Mouse (Mus musculus) kidney, postnatal 10 days (tissue): ENCODE measurements around the gene Slc25a12.
A peak's percentile ranks its signal among the peaks of the same experiment; 100 is the strongest.

Source experiments
- DNase-seq: peaks from one replicate; pipeline ENCODE4 v3.0.0; 2021; ENCODE audit warnings: mixed read lengths

The Slc25a12 gene

GRCm38 (mm10) chr2:71349511-71349910, 18.0 kb downstream of the Slc25a12 start:
- no peak for DNase-seq

DNA sequence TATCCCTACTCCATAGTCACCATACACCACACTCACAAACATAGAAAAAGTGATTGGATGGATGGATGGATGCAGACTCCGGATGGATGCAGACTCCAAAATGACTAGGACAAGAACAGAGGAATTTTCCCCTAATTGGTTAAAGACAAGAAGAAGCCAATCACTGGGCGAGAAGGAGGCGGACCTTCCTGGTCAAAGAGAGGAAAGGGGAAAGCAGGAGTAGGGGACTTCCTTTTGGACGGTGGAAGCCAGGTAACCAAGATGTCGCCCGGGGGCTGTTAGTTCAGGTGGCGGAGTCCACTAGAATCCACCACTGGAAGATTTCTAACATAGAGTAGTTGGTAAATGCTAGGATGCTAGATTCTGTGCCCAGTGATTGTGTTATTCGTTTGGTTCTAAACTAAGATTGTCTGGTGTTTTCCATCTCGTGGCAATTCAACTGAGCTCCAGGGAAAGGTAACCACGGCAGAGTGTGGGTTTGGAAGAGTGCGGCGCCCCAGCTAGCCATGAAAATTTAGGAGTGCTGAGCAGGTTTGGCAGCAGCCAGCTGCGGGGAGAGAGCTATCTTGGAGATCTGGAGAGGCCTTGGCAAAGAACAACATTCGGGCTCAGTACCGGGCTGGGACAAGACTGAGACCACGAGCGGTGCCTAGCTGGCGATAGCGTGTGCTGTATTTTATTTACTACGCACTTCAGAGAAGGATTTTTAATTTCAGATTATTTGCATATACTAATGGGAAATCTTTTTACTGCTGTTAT, 19.6 kb downstream of the Slc25a12 start:
- no peak for DNase-seq

DNA sequence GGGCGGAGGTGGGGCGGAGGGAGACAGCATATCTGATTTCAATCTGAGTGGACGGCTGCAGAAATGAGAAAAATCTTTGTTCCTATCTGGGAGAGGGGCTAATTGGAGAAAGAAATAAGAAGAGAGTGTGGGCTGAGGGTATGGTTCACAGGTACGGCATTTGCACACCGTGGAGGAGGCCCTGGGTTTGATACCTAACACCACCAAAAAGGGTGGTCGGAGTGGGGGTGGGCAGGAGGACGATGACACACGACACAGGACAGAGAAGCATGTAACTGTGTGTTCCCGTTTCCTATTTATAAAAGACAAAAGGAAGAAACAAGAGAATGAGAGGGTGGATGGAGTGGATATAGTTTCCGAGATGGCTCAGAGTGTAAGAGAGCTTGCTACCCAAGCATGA, 20.4 kb downstream of the Slc25a12 start:
- DNase-seq, result no peak

- no peak for DNase-seq
Observed at GRCm38 (mm10) chr2:71343884-71344640, 23.5 kb downstream of the Slc25a12 start.

- no peak for DNase-seq
Observed at GRCm38 (mm10) chr2:71340126-71340525, 27.4 kb downstream of the Slc25a12 start.

DNA sequence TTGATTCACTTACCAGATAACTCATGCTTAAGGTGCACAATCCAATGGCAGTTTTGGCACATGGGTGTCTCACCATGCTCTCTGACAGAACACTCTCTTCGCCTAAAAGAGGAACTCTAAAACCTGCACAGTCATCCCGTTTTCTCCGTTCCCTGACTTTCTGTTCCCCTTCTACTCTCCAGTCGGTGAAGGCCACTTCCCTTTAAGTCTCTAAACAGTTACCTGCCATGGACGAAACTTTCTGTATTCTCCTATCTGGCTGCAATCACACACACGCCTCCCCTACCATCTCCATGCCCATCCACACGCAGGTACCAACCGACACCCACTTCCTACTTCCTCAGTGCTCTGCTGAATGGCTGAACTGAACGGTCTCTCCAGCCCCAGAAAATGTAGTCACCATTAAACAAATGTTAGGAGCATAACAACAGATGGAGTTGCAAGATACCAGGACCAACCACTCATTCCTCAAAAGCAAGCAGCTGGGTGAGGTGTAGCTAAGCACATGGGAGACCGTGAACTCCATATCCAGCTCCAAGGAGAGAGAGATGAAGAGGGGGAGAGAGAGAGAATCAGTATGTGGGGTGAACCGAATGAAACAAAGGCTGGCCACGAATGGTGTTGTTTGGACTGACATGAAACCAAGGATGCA, 29.3 kb downstream of the Slc25a12 start:
- DNase-seq, result no peak

DNA sequence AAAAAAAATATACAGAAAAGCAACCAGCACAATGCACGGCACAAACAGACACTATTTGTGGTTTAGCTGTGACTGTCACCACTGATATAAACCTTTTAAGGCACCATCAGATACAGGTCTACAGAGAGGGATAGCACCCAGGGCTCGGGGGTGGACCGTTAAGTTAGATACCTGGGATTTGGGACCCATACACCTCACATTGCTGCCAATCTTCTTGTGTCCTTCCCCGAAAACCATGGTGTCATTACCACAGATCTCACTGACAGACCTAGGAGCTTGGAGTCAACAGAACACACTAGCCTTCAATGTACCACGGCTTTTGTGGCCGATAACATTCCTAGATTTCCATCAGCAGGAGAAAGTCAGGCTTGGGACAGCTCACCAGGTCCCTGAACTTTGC, 30.9 kb downstream of the Slc25a12 start:
- no peak for DNase-seq

DNA sequence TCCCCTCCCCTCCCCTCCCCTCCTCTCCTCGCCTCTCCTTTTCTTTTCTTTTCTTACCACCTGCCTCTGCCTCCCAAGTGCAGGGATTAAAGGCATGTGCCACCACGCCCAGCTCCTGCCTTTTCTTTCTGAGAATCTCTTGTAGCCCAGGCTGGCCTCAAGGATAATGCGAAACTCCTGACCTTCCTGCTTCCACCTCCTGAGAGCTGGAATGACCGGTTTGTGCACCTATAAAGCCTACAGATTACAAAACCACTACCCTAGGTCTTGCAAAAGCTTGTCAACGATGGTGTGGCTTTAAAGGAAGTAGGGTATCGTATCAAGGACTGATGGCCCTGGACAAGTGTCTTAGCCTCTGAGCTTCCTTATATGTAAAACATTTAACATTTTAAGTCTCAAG, 31.3 kb downstream of the Slc25a12 start:
- no peak for DNase-seq

DNA sequence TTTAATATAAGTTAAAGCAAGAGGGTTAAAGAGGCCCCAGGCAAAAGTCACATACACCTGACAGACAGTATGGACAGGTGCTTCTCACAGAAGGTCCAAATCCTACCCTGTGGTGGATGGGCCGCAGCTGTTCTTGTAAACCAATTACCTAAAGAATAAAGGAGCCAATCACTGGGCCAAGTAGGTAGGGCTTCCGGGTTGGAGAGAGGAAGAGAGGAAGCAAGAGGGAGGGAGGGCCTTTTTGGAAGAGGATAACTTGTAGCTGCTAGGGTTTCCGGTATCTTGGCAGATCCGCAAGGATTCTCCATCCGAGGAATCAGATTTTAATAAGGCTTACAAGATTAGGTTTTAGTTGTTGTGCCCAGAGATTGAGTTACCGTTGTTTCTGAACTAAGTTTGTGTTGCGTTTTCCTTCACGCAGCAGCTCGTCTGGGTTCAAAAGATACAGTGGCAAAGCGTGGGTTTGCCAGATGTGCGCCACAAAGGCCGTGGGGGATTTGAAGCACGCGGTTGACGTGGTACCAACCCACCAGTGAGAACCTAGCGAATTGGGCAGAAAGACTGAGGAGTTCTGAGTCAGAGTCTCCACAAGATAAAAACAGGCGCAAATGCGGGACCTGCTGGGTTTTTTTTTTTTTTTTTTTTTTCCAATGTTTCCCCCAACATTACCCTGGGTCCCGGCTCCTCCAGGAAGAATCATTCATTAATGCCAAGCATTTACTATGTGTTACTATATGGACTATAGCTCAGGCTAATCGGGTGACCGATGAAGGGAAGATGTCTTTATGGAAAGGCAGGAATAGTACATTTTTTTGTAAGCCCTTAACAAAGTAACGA, 33.3 kb downstream of the Slc25a12 start:
- DNase-seq, result no peak

DNA sequence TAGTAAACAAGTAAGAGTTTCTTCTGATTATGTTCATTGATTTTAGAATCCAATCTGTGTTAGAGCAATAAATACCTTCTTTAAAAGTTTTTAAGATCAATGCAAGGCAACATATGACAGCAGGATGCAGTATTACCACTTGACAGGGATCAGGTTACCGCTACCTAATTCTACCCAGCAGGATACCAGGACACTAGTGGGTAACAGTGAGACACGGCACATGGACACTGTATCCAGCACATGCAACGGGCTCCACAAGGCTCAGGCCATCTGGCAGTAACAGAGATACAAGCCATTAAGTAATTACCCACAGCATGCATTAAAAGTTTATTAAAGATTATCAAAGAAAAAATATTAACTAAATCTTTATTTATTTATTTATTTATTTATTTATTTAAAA, 37.8 kb downstream of the Slc25a12 start:
- DNase-seq, result no peak

GRCm38 (mm10) chr2:71328391-71329160, 39.0 kb downstream of the Slc25a12 start:
- no peak for DNase-seq

GRCm38 (mm10) chr2:71327715-71328114, 39.8 kb downstream of the Slc25a12 start:
- no peak for DNase-seq

DNA sequence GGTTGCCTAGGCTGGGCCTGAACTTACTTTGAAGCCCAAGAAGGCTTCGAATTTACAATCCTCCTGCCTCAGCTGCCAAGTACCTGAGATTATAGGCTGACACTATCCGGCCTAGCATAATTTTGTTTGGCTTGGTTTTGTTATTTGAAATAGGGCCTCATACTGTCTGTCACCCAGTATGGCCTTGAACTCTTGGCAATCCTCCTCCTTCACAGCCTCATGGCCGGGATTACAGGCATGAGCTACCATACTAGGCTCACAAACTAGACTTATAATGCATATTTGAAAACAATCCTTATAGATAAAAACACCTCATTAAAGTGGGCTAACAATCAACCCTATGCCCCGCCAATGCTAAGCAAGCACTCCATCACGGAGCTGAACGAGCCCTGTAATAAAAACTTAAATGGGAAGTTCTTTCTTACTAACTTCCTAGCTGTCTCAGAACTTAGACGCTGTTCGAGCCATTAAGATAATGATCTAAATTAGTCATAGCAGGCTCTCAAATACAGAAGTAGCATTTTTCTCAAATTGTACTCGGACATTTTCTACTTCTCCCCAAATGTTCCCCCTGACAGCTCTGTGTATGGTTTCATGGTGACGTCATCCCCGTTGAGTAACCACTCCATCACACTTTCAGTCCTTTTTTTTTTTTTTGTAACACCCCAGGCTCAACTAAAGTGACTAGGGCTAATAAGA, 40.6 kb downstream of the Slc25a12 start:
- no peak for DNase-seq

DNA sequence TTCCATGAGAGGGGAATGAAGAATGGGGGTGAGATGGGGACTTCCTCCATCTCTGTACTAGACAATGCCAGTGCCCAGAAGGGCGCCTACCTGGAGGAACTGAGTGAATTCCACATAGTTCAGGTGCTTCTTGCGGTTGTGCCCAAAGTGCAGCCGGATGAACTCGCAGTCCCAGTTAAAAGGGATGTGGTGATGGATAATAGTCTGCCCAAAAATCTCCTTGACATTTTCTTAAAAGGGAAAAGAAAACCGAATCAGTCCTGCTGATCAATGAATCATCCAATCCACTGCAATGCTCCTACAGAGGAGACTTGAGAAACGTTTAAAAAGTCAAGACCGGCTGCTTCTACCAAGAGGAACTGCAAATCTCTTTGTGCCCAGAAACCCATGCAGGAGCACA, 43.7 kb downstream of the Slc25a12 start:
- DNase-seq, result no peak

DNA sequence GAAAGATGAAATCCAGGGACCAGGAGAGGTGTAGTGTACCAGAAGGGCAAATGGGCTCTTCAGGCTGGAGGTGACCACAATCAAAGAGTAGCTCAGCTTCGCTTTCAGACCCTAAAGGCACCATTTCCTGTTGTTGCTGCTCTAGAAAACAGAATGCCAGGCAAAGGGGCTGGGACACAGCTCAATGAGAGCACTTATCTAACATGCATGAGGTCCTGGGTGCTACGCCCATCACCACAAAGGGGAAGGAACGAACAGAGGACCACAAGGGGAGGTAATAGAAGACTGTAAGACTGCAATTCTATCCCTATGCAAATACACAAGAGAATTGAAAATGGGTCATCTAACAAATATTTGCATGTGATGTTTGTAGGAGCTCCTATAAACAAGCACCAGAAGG, 46.1 kb downstream of the Slc25a12 start:
- DNase-seq, result no peak

DNA sequence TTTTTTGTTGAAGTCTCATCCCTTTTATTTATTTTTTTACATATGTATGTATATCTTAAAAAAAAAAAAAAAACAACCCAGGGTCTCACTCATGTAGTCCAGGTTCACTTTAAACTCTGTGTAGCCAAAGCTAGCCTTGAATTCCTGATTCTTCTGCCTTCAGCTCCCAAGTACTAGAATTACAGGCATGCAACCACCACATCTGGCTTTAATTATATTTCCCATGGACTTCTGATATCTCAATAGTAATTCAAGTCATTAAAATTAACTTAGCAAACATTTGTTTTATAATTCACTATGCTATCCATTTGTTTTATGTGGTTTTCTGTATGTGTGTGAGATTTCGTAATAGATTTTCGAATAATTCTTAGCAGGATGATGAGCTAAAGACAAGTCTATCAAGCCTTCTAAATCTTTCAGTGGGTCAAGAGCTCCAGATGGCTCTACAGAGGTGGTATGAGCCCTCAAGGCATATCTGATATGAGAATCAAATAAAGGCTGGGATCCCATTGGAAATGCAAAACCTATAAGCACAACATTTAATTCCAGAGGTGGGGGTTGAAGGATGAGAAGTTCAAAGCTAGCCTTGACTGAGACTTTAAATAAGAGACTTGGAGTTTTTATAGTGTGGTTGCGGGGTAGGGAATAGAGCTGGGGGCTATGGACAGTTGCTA, 51.3 kb downstream of the Slc25a12 start:
- DNase-seq, result no peak

DNA sequence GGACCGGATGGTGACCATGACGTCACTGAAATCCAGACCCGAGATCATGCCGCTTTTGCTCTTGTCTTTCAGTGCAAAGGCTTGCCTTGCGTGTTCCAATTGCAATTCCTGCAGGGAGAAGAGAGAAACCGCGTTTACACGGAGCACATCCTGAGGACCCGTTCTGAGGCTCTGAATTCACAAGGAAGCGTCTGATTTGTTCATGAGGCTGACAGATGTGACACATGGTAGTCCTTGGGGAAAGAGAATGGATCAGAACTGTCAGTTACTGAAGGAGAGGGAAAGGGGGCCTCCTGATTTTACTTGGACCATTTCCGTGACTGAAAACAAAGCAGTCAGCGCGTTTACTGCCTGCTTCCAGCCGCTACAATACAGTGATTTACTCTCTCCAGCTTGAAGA, 52.5 kb downstream of the Slc25a12 start:
- DNase-seq, result peak; percentile 24

- DNase-seq, result no peak
Observed at GRCm38 (mm10) chr2:71314080-71314479, 53.5 kb downstream of the Slc25a12 start.

GRCm38 (mm10) chr2:71312067-71312466, 55.5 kb downstream of the Slc25a12 start:
- DNase-seq, result no peak

GRCm38 (mm10) chr2:71309726-71310125, 57.8 kb downstream of the Slc25a12 start:
- no peak for DNase-seq

DNA sequence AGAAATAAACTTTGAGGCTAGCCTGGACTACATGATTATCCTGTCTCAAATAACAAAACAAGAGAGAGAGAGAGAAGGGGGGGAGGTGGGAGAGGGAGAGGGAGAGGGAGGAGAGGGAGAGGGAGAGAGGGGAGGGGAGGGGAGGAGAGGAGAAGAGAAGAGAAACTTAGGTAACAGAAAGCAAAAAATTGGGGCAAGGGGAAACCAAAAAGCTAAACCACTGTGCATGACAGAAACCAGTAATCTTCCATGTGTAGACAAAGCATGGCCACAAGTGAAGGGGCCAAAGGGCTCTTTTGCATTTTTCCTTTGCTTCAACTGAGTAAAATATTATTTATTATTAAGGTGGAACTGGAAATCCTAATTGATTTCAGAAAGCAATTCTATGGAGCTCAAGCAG, 61.2 kb downstream of the Slc25a12 start:
- no peak for DNase-seq
